Mouse (Mus musculus): Measurements from ENCODE around the gene Mcemp1. TPM values are rescaled to one million over a fixed set of nuclear protein-coding genes. Genes with fewer than 3 reads are reported as not detected.

Mcemp1 gene
- total and polyA plus RNA-seq, 2 experiments from 2014 or later: 0.30 TPM; not detected in 1

- no peak overlapping the region for H3K9ac ChIP-seq (replicated peaks; ENCODE audit: low read depth, low read length)
- no peak overlapping the region for H3K4me2 ChIP-seq (ENCODE audit: low read depth, low read length)
- H3K27me3 ChIP-seq (ENCODE audit: control insufficient read depth, insufficient read depth, low read length): no peaks in the 10 kb centered on the region
- H3K9me3 ChIP-seq (replicated peaks; ENCODE audit: control insufficient read depth, low read length): no peaks in the 10 kb centered on the region
- DNase-seq (ENCODE audit: low spot score) (no peak), ATAC-seq (ENCODE audit: insufficient read depth, low read depth) (no peak)
- no peak overlapping the region for H3K27ac ChIP-seq (ENCODE audit: low read depth)
- H3K4me3 ChIP-seq (ENCODE audit: low read depth, low read length): no peak overlapping the region
- 89% methylated on average over 5 of the region's 5 CpGs for WGBS
- H3K4me1 ChIP-seq (ENCODE audit: control insufficient read depth, insufficient read depth): 0 out of 2 replicates have a peak, but pooled peaks cover 6% of the 10 kb centered on the region
- TF ChIP-seq CTCF (IDR thresholded peaks at IDR 0.05; ENCODE audit: low read depth): no peak
- TF ChIP-seq EP300 (IDR thresholded peaks at IDR 0.05; ENCODE audit: low read depth): no peak
- peaks cover 26% of the 10 kb centered on the region for H3K36me3 ChIP-seq (replicated peaks; ENCODE audit: control insufficient read depth, insufficient read depth, low read length)
Observed at GRCm38 (mm10) chr8:3682435-3682834, 16.9 kb downstream of the Mcemp1 start.

GRCm38 (mm10) chr8:3683408-3684176 lies 18.0 kb downstream of the Mcemp1 start:
- ATAC-seq (ENCODE audit: insufficient read depth, low read depth) (no peak), DNase-seq (ENCODE audit: low spot score) (no peak)
- Histone ChIP-seq H3K4me2 (ENCODE audit: low read depth, low read length) (no peak overlapping the region), H3K27ac (ENCODE audit: low read depth) (no peak overlapping the region), H3K4me1 (ENCODE audit: control insufficient read depth, insufficient read depth) (no peaks in the 10 kb centered on the region), H3K4me3 (ENCODE audit: low read depth, low read length) (no peak overlapping the region), H3K27me3 (ENCODE audit: control insufficient read depth, insufficient read depth, low read length) (no peaks in the 10 kb centered on the region), H3K9ac (replicated peaks; ENCODE audit: low read depth, low read length) (no peak overlapping the region), H3K36me3 (replicated peaks; ENCODE audit: control insufficient read depth, insufficient read depth, low read length) (peaks cover 26% of the 10 kb centered on the region), H3K9me3 (replicated peaks; ENCODE audit: control insufficient read depth, low read length) (no peaks in the 10 kb centered on the region)
- TF ChIP-seq CTCF (IDR thresholded peaks at IDR 0.05; ENCODE audit: low read depth) (no peak), EP300 (IDR thresholded peaks at IDR 0.05; ENCODE audit: low read depth) (no peak)
- 68% methylated on average over 6 of the region's 6 CpGs for WGBS

- TF ChIP-seq EP300 (IDR thresholded peaks at IDR 0.05; ENCODE audit: low read depth) (no peak), CTCF (IDR thresholded peaks at IDR 0.05; ENCODE audit: low read depth) (no peak)
- DNase-seq (ENCODE audit: low spot score) (no peak), ATAC-seq (ENCODE audit: insufficient read depth, low read depth) (no peak)
- no peak overlapping the region for H3K4me3 ChIP-seq (ENCODE audit: low read depth, low read length)
- no peaks in the 10 kb centered on the region for H3K27me3 ChIP-seq (ENCODE audit: control insufficient read depth, insufficient read depth, low read length)
- no peaks in the 10 kb centered on the region for H3K9me3 ChIP-seq (replicated peaks; ENCODE audit: control insufficient read depth, low read length)
- H3K27ac ChIP-seq (ENCODE audit: low read depth): no peak overlapping the region
- no peak overlapping the region for H3K4me2 ChIP-seq (ENCODE audit: low read depth, low read length)
- no peaks in the 10 kb centered on the region for H3K4me1 ChIP-seq (ENCODE audit: control insufficient read depth, insufficient read depth)
- peaks cover 20% of the 10 kb centered on the region for H3K36me3 ChIP-seq (replicated peaks; ENCODE audit: control insufficient read depth, insufficient read depth, low read length)
- no peak overlapping the region for H3K9ac ChIP-seq (replicated peaks; ENCODE audit: low read depth, low read length)
Observed at GRCm38 (mm10) chr8:3684530-3684929, 19.0 kb downstream of the Mcemp1 start.

- no peak for DNase-seq (ENCODE audit: low spot score)
- Histone ChIP-seq H3K27me3 (ENCODE audit: control insufficient read depth, insufficient read depth, low read length) (no peaks in the 10 kb centered on the region), H3K4me2 (ENCODE audit: low read depth, low read length) (no peak overlapping the region), H3K9ac (replicated peaks; ENCODE audit: low read depth, low read length) (no peak overlapping the region), H3K4me1 (ENCODE audit: control insufficient read depth, insufficient read depth) (no peaks in the 10 kb centered on the region), H3K36me3 (replicated peaks; ENCODE audit: control insufficient read depth, insufficient read depth, low read length) (peaks cover 12% of the 10 kb centered on the region), H3K9me3 (replicated peaks; ENCODE audit: control insufficient read depth, low read length) (no peaks in the 10 kb centered on the region), H3K27ac (ENCODE audit: low read depth) (no peak overlapping the region), H3K4me3 (ENCODE audit: low read depth, low read length) (no peak overlapping the region)
- TF ChIP-seq EP300 (IDR thresholded peaks at IDR 0.05; ENCODE audit: low read depth): no peak
- no peak for TF ChIP-seq CTCF (IDR thresholded peaks at IDR 0.05; ENCODE audit: low read depth)
- 59% methylated on average over 5 of the region's 5 CpGs for WGBS
- no peak for ATAC-seq (ENCODE audit: insufficient read depth, low read depth)
Observed at GRCm38 (mm10) chr8:3685422-3685821, 19.9 kb downstream of the Mcemp1 start.

DNA sequence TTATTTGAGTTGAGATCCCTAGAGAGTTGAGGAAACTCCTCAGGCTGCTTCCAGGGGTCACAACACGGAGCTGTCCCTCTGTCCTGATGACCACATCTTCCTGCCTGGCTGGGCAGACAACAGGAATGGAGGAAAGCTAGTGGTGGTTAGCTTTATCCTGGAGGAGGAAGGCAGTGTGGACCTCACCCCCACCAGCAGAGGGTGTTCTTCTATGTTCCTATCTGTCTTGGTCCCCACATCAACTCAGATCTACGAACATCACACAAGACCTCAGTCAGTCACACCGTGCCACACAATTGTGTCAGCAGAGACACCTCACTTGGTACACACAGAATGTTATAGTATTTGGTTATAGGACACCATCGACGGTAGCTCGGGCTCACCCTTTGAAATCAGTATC lies 22.0 kb downstream of the Mcemp1 start:
- Histone ChIP-seq H3K4me1 (ENCODE audit: control insufficient read depth, insufficient read depth) (no peaks in the 10 kb centered on the region), H3K9ac (replicated peaks; ENCODE audit: low read depth, low read length) (no peak overlapping the region), H3K27ac (ENCODE audit: low read depth) (no peak overlapping the region), H3K27me3 (ENCODE audit: control insufficient read depth, insufficient read depth, low read length) (no peaks in the 10 kb centered on the region), H3K36me3 (replicated peaks; ENCODE audit: control insufficient read depth, insufficient read depth, low read length) (no peaks in the 10 kb centered on the region), H3K9me3 (replicated peaks; ENCODE audit: control insufficient read depth, low read length) (no peaks in the 10 kb centered on the region), H3K4me2 (ENCODE audit: low read depth, low read length) (no peak overlapping the region), H3K4me3 (ENCODE audit: low read depth, low read length) (no peak overlapping the region)
- DNase-seq (ENCODE audit: low spot score): no peak
- no peak for ATAC-seq (ENCODE audit: insufficient read depth, low read depth)
- TF ChIP-seq EP300 (IDR thresholded peaks at IDR 0.05; ENCODE audit: low read depth) (no peak), CTCF (IDR thresholded peaks at IDR 0.05; ENCODE audit: low read depth) (no peak)
- WGBS: 72% methylated on average over 6 of the region's 6 CpGs

DNA sequence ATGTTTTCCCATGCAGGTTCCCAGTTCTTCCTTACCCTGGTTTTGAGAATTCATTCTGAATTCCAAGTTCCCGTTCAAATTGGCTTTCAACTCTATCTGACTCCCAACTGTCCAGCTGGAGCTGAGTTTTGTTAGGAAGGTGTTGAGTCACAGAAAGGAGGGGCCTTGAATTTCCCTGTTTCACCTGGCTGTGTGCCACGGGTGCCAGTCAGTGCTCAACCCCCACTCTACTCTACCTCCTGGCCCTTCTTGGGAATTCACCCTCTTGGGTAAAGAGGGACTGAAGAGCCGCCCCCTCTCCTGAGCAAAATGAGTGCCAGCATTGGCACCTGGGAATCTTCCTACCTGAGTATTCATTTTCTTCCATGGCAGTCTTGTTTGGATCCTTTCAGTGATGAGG lies 25.2 kb downstream of the Mcemp1 start:
- Histone ChIP-seq H3K27me3 (ENCODE audit: control insufficient read depth, insufficient read depth, low read length) (no peaks in the 10 kb centered on the region), H3K9me3 (replicated peaks; ENCODE audit: control insufficient read depth, low read length) (no peaks in the 10 kb centered on the region), H3K4me3 (ENCODE audit: low read depth, low read length) (no peak overlapping the region), H3K27ac (ENCODE audit: low read depth) (no peak overlapping the region), H3K9ac (replicated peaks; ENCODE audit: low read depth, low read length) (no peak overlapping the region), H3K4me2 (ENCODE audit: low read depth, low read length) (no peak overlapping the region), H3K4me1 (ENCODE audit: control insufficient read depth, insufficient read depth) (no peaks in the 10 kb centered on the region), H3K36me3 (replicated peaks; ENCODE audit: control insufficient read depth, insufficient read depth, low read length) (no peaks in the 10 kb centered on the region)
- 59% methylated on average over 3 of the region's 3 CpGs for WGBS
- ATAC-seq (ENCODE audit: insufficient read depth, low read depth) (no peak), DNase-seq (ENCODE audit: low spot score) (no peak)
- TF ChIP-seq EP300 (IDR thresholded peaks at IDR 0.05; ENCODE audit: low read depth) (no peak), CTCF (IDR thresholded peaks at IDR 0.05; ENCODE audit: low read depth) (no peak)
